Mouse (Mus musculus): ENCODE results near the gene Syt9. TPM values are rescaled to one million over a fixed set of nuclear protein-coding genes. Genes with fewer than 3 reads are reported as not detected.

The Syt9 gene
- polyA plus RNA-seq, 1 experiment: 0.26 TPM

Other genes starting within 250 kb of the Syt9 start
- gene Olfr715, start 239.6 kb upstream of the Syt9 start, polyA plus RNA-seq (2012; rRNA removed): not detected in 2 replicates
- not detected in 2 replicates for gene Olfr716, start 232.4 kb upstream of the Syt9 start, polyA plus RNA-seq (2012; rRNA removed)
- 0.19 and 0.28 TPM in 2 replicates for gene Nlrp14, start 203.7 kb upstream of the Syt9 start, polyA plus RNA-seq (2012; rRNA removed)
- gene Rbmxl2, start 161.3 kb upstream of the Syt9 start, polyA plus RNA-seq (2012; rRNA removed): 0.07 and 0.20 TPM in 2 replicates
- gene Olfml1, start 196.7 kb downstream of the Syt9 start, polyA plus RNA-seq (2012; rRNA removed): 22.2 and 27.9 TPM in 2 replicates
- 13.2 and 15.2 TPM in 2 replicates for gene Ppfibp2, start 224.5 kb downstream of the Syt9 start, polyA plus RNA-seq (2012; rRNA removed)